Mouse (Mus musculus): Measurements from ENCODE around the gene Mgme1.
A peak's percentile ranks its signal among the peaks of the same experiment; 100 is the strongest.

Gene Mgme1

DNA sequence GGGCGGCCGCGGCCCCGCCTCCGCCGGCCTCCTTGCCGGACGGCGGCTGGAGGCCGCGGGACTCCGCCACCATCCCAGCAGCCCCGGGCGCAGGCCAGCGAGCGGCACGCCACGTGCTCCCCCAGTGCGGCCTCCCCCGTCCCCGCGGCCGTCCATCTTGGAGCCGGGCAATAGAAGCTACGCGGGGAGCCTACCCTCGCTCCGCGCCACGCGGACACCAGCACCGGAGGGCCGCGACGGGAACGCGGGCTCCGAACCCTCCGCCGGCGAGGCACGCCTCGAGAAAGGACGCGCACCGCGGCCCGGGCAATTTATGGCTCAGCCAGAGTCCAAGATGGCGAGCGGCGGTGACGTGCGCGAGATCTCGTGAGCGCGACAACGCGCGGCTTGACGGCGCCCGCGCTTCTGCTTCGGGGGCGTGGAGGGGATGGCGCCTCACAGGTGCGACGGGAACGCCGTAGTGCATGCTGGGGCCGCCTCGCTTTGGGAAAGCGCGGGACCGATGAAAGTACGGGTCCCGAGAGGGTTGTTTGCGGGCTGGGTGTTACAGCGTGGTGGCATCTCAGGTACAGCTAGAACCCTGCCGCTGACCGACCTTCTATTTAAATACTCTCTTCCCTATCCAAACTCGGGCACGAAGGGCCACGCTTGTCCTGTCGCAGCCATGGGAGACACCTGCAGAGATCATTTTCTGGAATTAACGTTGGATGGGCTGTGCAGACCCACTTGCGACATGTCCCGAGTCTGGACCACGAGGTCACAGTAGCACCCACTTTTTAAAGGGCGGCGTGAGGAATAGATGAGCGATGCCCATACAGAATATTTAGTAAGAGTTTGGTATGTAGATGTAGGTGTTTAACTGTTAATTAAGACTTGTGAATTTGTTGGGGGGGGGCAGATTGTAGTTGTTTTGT is at the start of gene Mgme1, which contains the start of gene Snx5:
TSS of gene Mgme1 (plus strand) at position 157 of the 914 bp plus-strand sequence.
TSS of gene Snx5 (minus strand) at position 400 of the 914 bp plus-strand sequence.
- peak; percentile 92 for DNase-seq (ENCODE audit: low spot score)

DNA sequence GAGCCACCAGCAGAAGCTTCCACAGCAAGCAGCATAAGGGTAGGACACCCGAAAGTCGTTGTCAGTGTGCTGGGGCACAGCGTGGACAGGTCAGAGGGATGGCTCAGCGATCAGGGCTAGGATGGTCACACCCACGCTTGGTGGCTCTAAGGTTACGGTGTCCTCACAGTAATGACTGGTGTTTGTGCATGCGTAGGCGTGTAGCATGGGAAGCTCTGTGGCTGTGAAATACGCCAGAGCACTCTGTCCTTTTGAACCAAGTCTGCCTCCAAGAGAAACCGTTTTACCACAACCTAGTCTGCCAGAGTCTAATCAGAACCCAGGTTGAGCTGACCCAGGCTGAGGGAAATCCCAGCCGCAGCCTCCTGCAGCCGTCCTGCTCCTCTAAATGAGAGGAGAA is 46.1 kb upstream of the Mgme1 start:
- DNase-seq (ENCODE audit: low spot score) = no peak

DNA sequence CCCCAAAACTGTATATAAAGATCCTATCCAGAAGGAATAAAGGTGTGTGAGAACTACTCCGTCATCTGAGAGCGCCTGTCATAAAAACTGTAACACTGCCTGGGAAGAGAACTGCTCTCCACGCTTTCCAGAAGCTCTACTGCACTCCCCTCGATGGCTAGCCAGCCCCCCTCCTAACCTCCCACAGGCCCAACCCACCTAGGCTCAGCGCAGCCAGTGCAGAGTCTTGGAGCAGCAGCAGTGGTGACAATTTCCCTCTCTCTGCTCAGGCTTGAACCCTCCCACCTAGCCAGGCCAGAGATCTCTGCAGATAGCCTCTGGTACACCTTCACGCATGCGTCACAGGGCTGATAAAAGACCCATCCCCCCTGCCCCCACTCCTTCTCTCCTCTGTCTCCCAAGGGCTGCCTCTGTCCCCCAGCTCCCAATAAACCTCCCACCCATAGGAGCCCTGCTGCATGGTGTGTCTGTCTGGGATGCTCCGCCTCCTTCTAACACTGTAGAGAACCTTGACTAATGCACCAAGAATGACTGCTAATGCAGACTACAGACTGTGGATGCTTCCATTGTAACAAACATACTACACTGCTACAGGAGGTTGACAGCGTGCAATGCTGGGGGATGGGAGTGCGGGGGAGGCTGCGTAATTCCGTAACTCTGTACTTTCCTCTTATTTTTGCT is 43.4 kb upstream of the Mgme1 start:
- no peak for DNase-seq (ENCODE audit: low spot score)

- no peak for DNase-seq (ENCODE audit: low spot score)
These were observed 41.7 kb upstream of the Mgme1 start for GRCm38 (mm10) chr2:144228521-144229346.

DNA sequence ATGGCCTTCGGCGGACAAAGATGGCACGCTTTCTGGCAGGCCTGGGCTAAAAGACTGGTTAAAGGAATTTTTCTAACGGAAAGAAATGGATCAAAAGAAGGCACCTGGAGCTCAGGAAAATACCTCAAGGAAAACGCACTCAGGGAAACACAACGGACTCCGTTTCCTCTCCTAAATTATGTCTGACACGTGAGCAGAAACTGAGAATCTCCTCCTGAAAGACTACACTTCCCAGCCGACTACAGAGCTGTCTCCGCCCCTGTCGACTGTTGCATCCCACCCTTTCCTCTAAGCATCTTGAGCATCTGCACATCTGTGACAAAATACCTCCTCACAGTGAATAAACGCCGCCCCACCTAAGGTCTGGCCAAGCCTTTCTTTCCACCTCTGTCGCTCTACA is 40.8 kb upstream of the Mgme1 start:
- DNase-seq (ENCODE audit: low spot score) = no peak

DNA sequence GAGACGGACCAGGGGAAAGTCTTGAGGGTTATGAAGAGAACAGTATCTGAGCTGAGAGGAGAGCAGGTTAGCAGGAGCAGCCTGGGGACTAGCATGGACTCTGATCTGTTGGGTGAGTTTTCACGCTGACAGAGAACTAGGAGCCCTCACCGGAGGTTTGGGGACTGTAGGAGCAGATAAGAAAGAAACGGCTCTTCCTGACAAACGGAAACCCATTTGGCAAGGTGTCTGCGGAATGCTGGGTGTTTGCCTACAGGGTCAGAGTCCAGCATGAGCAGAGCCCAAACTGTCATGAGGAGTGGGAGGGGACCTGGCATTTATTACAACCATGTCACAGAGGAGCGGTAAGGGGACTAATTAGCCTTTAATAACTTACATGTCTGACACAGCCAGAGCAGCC is 40.0 kb upstream of the Mgme1 start:
- DNase-seq (ENCODE audit: low spot score) = no peak

DNA sequence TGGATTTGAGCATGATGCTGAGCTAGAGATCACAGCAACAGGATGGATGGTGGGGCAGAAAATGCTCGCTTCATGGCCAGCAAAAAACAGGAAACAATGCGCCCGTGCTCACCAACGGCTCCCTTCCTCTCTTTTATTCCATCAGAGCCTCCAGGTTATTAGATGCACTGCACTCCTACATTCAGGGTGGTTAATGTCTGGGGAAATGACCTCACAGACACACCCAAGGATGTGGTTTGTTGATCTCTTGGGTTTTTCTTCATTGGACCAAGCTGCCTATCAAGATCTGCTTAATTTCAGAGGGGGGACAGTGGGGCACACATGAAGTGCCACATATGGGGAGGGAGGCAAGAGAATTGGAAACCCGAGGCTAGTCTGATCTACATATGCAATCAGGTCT is 39.3 kb upstream of the Mgme1 start:
- no peak for DNase-seq (ENCODE audit: low spot score)

DNA sequence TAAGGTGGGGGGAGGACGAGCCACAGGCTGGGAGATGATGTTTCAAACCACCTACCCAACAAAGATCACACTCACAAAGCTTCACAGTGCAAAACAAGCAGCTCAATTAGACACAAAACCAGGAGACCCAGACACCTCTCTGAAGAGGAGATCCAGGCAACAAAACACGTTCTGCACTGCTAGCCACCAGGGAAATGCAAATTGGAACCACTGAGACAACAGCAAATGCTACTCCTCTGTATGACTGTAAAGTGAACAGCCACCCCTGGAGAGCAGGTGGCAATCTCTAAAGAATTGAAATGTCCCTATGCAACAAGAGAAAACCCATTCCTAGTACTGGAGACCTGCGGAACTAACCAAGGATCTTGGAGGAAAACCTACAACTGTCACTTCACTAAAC is 36.9 kb upstream of the Mgme1 start:
- DNase-seq (ENCODE audit: low spot score) = no peak

DNA sequence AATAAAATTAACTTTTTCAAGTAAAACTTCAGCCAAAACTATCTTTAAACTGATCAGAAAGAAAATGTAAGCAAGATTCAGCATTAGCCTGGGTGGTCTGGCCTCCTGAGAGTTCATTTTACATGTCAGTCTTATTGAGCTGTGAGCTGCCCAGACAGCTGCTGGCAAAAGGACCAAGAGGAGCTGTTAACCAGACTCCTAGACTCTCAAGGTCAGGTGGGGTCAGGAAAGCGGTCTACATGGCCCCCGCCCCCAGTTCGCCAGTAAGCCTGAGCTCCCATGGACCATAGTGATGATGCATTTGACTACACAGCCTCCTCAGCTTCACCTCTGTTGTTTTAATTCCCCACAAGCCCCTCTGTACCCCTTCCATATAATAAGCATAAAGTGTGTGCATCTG is 34.7 kb upstream of the Mgme1 start:
- no peak for DNase-seq (ENCODE audit: low spot score)

DNA sequence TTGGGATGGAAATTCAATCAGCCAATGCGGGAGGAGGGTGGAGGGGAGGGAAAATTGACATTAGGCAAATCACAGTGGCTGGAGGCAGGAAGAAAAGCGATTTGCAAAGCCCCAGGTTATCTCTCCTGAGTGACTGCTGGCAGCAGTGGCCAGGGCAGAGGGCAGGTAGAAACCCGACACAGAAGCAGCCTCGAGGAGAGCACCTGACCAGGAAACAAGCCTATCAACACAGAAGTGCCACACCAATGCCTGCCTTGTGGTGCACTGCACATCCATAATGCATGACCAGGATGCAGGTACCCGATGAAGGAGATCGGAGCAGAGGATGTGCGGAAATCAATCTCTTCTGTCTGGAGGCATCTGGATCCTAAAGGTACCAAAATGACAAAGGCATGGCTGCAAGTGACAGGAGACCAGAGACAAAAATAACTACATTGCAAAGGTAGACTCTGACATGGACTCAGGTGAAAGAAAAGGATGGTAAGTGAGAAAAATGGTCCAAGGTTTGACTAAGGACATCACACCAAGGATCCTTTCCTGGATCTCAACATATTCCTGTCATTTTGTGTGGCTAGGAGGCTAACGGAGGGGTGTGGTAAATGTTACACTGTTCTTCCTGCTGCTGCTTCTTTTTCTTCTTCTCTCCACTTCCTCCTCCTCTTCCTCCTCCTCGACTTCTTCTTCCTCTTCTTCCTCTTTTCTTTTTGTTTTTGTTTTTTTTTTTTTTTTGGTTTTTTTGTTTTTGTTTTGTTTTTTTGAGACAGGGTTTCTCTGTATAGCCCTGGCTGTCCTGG is 33.5 kb upstream of the Mgme1 start:
- DNase-seq (ENCODE audit: low spot score) = no peak

DNA sequence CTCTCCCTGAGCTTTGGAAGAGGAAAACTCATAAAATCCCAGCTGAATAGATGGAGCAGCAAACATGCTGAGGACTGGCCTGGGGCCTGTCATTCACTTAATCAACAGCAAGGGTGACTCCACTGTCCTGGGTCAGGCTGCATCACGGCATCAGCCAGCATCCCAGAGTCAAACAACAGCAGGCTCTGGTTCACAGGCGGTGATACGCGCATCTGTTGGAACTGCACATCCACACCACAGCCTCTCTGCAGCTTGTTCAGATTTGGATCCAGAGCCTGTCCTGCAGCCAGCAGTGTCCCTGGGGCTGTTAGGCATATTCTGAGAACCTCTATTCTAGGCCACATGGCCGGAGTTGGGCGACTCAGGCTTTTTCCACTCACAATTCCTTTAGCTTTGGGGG is 32.1 kb upstream of the Mgme1 start:
- no peak for DNase-seq (ENCODE audit: low spot score)

DNA sequence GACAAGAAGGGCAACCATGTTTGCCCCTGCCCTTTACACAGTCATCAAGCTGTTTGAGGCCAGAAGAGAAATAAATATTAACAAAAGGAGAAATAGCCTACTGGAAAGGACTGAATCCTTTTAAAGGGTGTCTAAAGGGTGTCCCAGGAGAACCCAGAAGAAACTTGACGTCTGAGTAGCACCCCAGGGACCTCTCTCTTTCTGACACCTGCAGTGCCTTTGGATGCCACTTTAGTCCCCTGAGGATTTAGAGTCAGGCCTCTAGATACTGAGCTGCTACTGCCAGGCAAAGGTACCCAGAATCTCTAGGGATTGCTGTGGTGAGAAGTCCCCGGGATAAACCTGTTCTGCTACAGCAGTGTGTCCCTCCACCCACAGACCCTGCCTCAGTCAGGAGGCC is 31.1 kb upstream of the Mgme1 start:
- no peak for DNase-seq (ENCODE audit: low spot score)

GRCm38 (mm10) chr2:144240095-144240899 is 30.2 kb upstream of the Mgme1 start:
- no peak for DNase-seq (ENCODE audit: low spot score)

DNA sequence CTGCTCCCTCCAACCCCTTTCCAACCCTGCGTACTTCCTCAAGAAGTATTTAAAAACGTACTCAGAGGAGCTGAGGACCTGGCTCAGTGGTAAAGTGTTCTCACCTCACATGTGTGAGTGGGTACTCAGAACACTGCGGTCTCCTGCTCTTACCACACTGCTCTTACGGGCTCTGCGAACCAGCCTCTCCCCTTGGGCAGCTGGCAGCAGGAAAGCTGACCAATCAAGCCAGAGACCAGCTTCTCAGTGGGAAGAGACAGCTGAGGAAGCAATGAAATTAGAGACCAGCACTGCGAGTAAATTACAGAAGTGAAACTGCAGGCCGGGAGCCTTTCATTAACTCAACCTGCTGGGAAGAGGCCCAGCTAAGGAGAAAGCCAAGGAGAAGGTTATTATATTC is 25.0 kb upstream of the Mgme1 start:
- DNase-seq (ENCODE audit: low spot score) = no peak

- no peak for DNase-seq (ENCODE audit: low spot score)
These were observed 24.2 kb upstream of the Mgme1 start for GRCm38 (mm10) chr2:144246270-144246669.

- peak; percentile 26 for DNase-seq (ENCODE audit: low spot score)
These were observed 23.0 kb upstream of the Mgme1 start for GRCm38 (mm10) chr2:144247337-144247978.

DNA sequence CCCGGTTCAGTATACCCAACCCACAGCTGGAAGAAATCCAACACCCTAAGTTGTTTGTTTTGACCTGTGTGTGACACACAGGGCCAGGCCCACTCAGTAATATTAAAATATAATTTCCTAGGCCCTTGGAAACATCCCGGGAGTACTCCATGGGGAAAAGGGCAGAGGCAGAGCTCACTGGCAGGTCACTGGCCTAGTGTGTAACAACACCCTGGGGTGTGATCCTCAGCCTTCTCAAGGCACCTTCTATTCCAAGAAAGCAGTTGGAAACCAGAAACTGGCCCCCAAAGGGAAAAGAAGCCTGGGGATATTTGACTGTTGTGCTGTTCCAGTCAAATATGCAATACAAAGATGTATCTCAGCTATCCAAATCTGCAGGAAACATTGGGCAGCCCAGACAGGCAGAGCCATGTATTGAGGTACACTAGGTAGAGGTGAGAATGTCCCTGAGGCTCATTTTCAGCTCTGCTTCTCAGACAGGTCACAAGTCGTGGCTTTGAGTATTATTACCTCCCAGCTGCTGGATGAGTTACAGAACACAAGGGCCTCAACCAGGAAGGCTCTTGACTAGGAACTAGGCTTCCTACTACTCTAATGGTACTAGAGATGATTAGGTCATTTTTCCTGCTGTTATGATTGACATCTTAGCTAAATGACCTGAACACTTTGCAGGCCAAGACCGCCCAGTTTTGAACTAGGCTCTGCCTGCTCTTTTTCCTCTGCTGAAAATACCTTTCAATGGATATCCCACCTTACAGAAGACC is 21.7 kb upstream of the Mgme1 start:
- DNase-seq (ENCODE audit: low spot score) = no peak

- no peak for DNase-seq (ENCODE audit: low spot score)
These were observed 20.4 kb upstream of the Mgme1 start for GRCm38 (mm10) chr2:144250111-144250510.

DNA sequence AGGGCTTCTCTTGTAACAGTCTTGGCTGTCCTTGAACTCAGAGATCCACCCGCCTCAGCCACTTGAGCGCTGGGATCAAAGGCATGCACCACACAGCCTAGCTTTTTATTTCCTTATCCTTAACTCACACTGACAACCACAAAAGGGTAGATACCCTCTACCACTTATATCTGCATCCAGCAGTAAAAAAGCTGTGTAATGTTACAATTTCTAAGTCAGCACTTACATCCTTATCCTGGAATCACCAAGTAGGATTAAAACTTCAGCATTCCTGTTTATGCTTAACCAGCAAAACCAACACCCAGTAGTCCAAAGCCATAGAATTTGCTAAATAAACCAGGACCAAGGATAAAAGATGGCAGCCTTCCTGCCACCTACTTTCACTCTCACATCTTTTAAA is 7.6 kb upstream of the Mgme1 start:
- no peak for DNase-seq (ENCODE audit: low spot score)
